Mouse (Mus musculus): ENCODE measurements around the gene Cyth2. TPM values are rescaled to one million over a fixed set of nuclear protein-coding genes. Genes with fewer than 3 reads are reported as not detected.

Gene Cyth2
- total RNA-seq, 2 experiments from 2014 or later, result 67.2 to 73.0 TPM

Other genes with a start within 250 kb of the Cyth2 start
- 100 to 1,000 TPM; 232 to 235 TPM for gene Bcat2, start 244.4 kb downstream of the Cyth2 start, total RNA-seq (2021)
- not detected for gene Fgf21, start 199.1 kb downstream of the Cyth2 start, total RNA-seq (2021)
- gene Fut1, start 197.3 kb downstream of the Cyth2 start, total RNA-seq (2021), result not detected
- gene Izumo1, start 192.8 kb downstream of the Cyth2 start, total RNA-seq (2021), result under 1 TPM in 1 of 2 experiments, not detected in 1; 0.30 TPM
- 10 to 100 TPM; 30.0 to 31.8 TPM for gene Rasip1, start 187.1 kb downstream of the Cyth2 start, total RNA-seq (2021)
- 1 to 10 TPM; 4.3 to 7.5 TPM for gene Mamstr, start 174.6 kb downstream of the Cyth2 start, total RNA-seq (2021)
- gene Fut2, start 148.2 kb downstream of the Cyth2 start, total RNA-seq (2021), result 1 to 10 TPM in 1 of 2 experiments, under 1 TPM in 1; 0.28 to 2.0 TPM
- gene Ntn5, start 130.6 kb downstream of the Cyth2 start, total RNA-seq (2021), result under 1 TPM in 1 of 2 experiments, not detected in 1; 0.22 TPM
- gene Sec1, start 120.2 kb downstream of the Cyth2 start, total RNA-seq (2021), result under 1 TPM in 1 of 2 experiments, not detected in 1; 0.22 TPM
- 1 to 10 TPM; 6.2 to 6.7 TPM for gene Car11, start 114.7 kb downstream of the Cyth2 start, total RNA-seq (2021)
- gene Dbp, start 109.5 kb downstream of the Cyth2 start, total RNA-seq (2021), result 100 to 1,000 TPM in 1 of 2 experiments, 10 to 100 TPM in 1; 44.4 to 158 TPM
- 100 to 1,000 TPM; 550 to 591 TPM for gene Rpl18, start 99.1 kb downstream of the Cyth2 start, total RNA-seq (2021)
- 10 to 100 TPM; 16.2 to 18.7 TPM for gene Sphk2, start 96.6 kb downstream of the Cyth2 start, total RNA-seq (2021)
- under 1 TPM; 0.17 to 0.30 TPM for gene Fam83e, start 93.4 kb downstream of the Cyth2 start, total RNA-seq (2021)
- gene Spaca4, start 88.8 kb downstream of the Cyth2 start, total RNA-seq (2021), result not detected
- gene Lmtk3, start 30.8 kb downstream of the Cyth2 start, total RNA-seq (2021), result under 1 TPM; 0.14 TPM
- not detected for gene Sult2b1, start 29.9 kb downstream of the Cyth2 start, total RNA-seq (2021)
- gene Kcnj14, start 10.2 kb upstream of the Cyth2 start, total RNA-seq (2021), result under 1 TPM; 0.67 to 0.98 TPM
- 10 to 100 TPM; 11.5 to 11.6 TPM for gene Grwd1, start 16.4 kb upstream of the Cyth2 start, total RNA-seq (2021)
- 100 to 1,000 TPM; 118 TPM for gene Kdelr1, start 58.2 kb upstream of the Cyth2 start, total RNA-seq (2021)
- gene Grin2d, start 63.8 kb upstream of the Cyth2 start, total RNA-seq (2021), result under 1 TPM; 0.38 to 0.44 TPM
- gene Syngr4, start 82.1 kb upstream of the Cyth2 start, total RNA-seq (2021), result not detected
- gene Tmem143, start 82.4 kb upstream of the Cyth2 start, total RNA-seq (2021), result 100 to 1,000 TPM; 115 to 120 TPM
- 10 to 100 TPM; 20.8 to 26.8 TPM for gene Emp3, start 106.8 kb upstream of the Cyth2 start, total RNA-seq (2021)
- gene Ccdc114, start 109.5 kb upstream of the Cyth2 start, total RNA-seq (2021), result 1 to 10 TPM in 1 of 2 experiments, under 1 TPM in 1; 0.98 to 1.1 TPM
- not detected for gene Abcc6, start 215.7 kb upstream of the Cyth2 start, total RNA-seq (2021)
- gene Nomo1, start 219.1 kb upstream of the Cyth2 start, total RNA-seq (2021), result 10 to 100 TPM; 83.4 to 86.4 TPM